Mouse (Mus musculus) G1E-ER4 (cell line): Measurements from ENCODE around the gene Rgs6. TPM values are rescaled to one million over a fixed set of nuclear protein-coding genes. Genes with fewer than 3 reads are reported as not detected.

ENCODE experiments used
- GATA1 ChIP-seq: IDR thresholded peaks from one replicate; pipeline ENCODE4 v1.8.0; 2012; ENCODE audit warnings: low read length, inconsistent platforms
- polyA plus RNA-seq: library from polyadenylated mRNA; stranded (reverse); fragments of >175 nt; gene quantifications from 2 replicates; pipeline ENCODE4 v1.2.3, GENCODE M21; 2012

Gene Rgs6
- polyA plus RNA-seq, 1 experiment = not detected

GRCm38 (mm10) chr12:82999333-83000032 lies 411.4 kb downstream of the Rgs6 start:
- TF ChIP-seq GATA1 = no peak

GRCm38 (mm10) chr12:83000033-83000570 lies 412.0 kb downstream of the Rgs6 start:
- no peak for TF ChIP-seq GATA1

- no peak for TF ChIP-seq GATA1
Measured at GRCm38 (mm10) chr12:83000957-83001356, 412.9 kb downstream of the Rgs6 start.

- TF ChIP-seq GATA1 = no peak
Measured at GRCm38 (mm10) chr12:83004014-83004682, 416.1 kb downstream of the Rgs6 start.

- TF ChIP-seq GATA1 = no peak
Measured at GRCm38 (mm10) chr12:83011056-83011565, 423.0 kb downstream of the Rgs6 start.

GRCm38 (mm10) chr12:83013918-83014691 lies 426.0 kb downstream of the Rgs6 start:
- no peak for TF ChIP-seq GATA1

- TF ChIP-seq GATA1 = no peak
Measured at GRCm38 (mm10) chr12:83014848-83015247, 426.8 kb downstream of the Rgs6 start.

GRCm38 (mm10) chr12:83015366-83015765 lies 427.3 kb downstream of the Rgs6 start:
- TF ChIP-seq GATA1 = no peak

GRCm38 (mm10) chr12:83016486-83016885 lies 428.4 kb downstream of the Rgs6 start:
- no peak for TF ChIP-seq GATA1

GRCm38 (mm10) chr12:83018005-83018404 lies 429.9 kb downstream of the Rgs6 start:
- TF ChIP-seq GATA1 = no peak

- TF ChIP-seq GATA1 = no peak
Measured at GRCm38 (mm10) chr12:83026985-83027384, 438.9 kb downstream of the Rgs6 start.

GRCm38 (mm10) chr12:83033171-83033835 lies 445.2 kb downstream of the Rgs6 start:
- TF ChIP-seq GATA1 = no peak

- TF ChIP-seq GATA1 = no peak
Measured at GRCm38 (mm10) chr12:83034859-83035569, 446.9 kb downstream of the Rgs6 start.

GRCm38 (mm10) chr12:83037798-83038560 lies 449.9 kb downstream of the Rgs6 start:
- no peak for TF ChIP-seq GATA1
